Mouse (Mus musculus) G1E-ER4 (cell line): ENCODE data around the gene Ptpn1. TPM values are rescaled to one million over a fixed set of nuclear protein-coding genes. Genes with fewer than 3 reads are reported as not detected.

Experiments used
- GATA1 ChIP-seq: IDR thresholded peaks from one replicate; pipeline ENCODE4 v1.8.0; 2012; ENCODE audit warnings: low read length, inconsistent platforms
- polyA plus RNA-seq: library from polyadenylated mRNA; stranded (reverse); fragments of >175 nt; gene quantifications from 2 replicates; pipeline ENCODE4 v1.2.3, GENCODE M21; 2012

Ptpn1 gene
- polyA plus RNA-seq, 1 experiment, result 49.5 TPM

- TF ChIP-seq GATA1, result no peak
These were observed 18.8 kb downstream of the Ptpn1 start for GRCm38 (mm10) chr2:167950681-167951080.

GRCm38 (mm10) chr2:167951301-167952211 lies 19.7 kb downstream of the Ptpn1 start:
- no peak for TF ChIP-seq GATA1

GRCm38 (mm10) chr2:167953819-167954218 lies 22.0 kb downstream of the Ptpn1 start:
- TF ChIP-seq GATA1, result no peak

GRCm38 (mm10) chr2:167954928-167955327 lies 23.1 kb downstream of the Ptpn1 start:
- no peak for TF ChIP-seq GATA1

- TF ChIP-seq GATA1, result no peak
These were observed 25.7 kb downstream of the Ptpn1 start for GRCm38 (mm10) chr2:167957539-167957938.

GRCm38 (mm10) chr2:167958082-167958788 lies 26.4 kb downstream of the Ptpn1 start:
- TF ChIP-seq GATA1, result no peak

GRCm38 (mm10) chr2:167958843-167959242 lies 27.0 kb downstream of the Ptpn1 start:
- TF ChIP-seq GATA1, result no peak

GRCm38 (mm10) chr2:167959384-167959911 lies 27.6 kb downstream of the Ptpn1 start:
- no peak for TF ChIP-seq GATA1

- no peak for TF ChIP-seq GATA1
These were observed 28.1 kb downstream of the Ptpn1 start for GRCm38 (mm10) chr2:167959996-167960395.

GRCm38 (mm10) chr2:167960584-167960983 lies 28.7 kb downstream of the Ptpn1 start:
- no peak for TF ChIP-seq GATA1

GRCm38 (mm10) chr2:167962347-167962746 lies 30.5 kb downstream of the Ptpn1 start:
- no peak for TF ChIP-seq GATA1

GRCm38 (mm10) chr2:167963176-167963575 lies 31.3 kb downstream of the Ptpn1 start:
- no peak for TF ChIP-seq GATA1

GRCm38 (mm10) chr2:167963778-167964300 lies 32.0 kb downstream of the Ptpn1 start:
- no peak for TF ChIP-seq GATA1

- TF ChIP-seq GATA1, result no peak
These were observed 32.5 kb downstream of the Ptpn1 start for GRCm38 (mm10) chr2:167964320-167964719.

GRCm38 (mm10) chr2:167965911-167966310 lies 34.1 kb downstream of the Ptpn1 start:
- TF ChIP-seq GATA1, result no peak

- TF ChIP-seq GATA1, result no peak
These were observed 36.6 kb downstream of the Ptpn1 start for GRCm38 (mm10) chr2:167968504-167968903.
